Mouse (Mus musculus) liver, embryonic 14.5 days (tissue): ENCODE measurements around the gene Ripk3. TPM values are rescaled to one million over a fixed set of nuclear protein-coding genes. Genes with fewer than 3 reads are reported as not detected.
A peak's percentile ranks its signal among the peaks of the same experiment; 100 is the strongest.

Experiments used
- ATAC-seq: fragments of 200-750 bp; cut with Nextera tagmentation; 2 replicates; pipeline ENCODE4 v1.8.0; 2017; ENCODE audit warnings: moderate number of reproducible peaks, mild to moderate bottlenecking, moderate library complexity; ENCODE audit not compliant: insufficient read depth
- DNase-seq, 3 experiments: peaks; one replicate each; pipeline ENCODE4 v3.0.0-alpha.2; 2012 to 2013; ENCODE audit warnings: low read depth in 3 of 3, low spot score in 3 of 3
- H3K27ac ChIP-seq: fragments of 300-500 bp; sonication (generic); 2 replicates; pipeline ENCODE4 v1.5.1; 2014; ENCODE audit warnings: moderate library complexity, mild to moderate bottlenecking, control low read depth, inconsistent platforms
- H3K27me3 ChIP-seq: fragments of 300-500 bp; sonication (generic); 2 replicates; pipeline ENCODE4 v1.6.1; 2014; ENCODE audit warnings: mild to moderate bottlenecking, low read length, moderate library complexity; ENCODE audit not compliant: control insufficient read depth, insufficient read depth
- H3K36me3 ChIP-seq: fragments of 300-500 bp; sonication (generic); replicated peaks from 2 replicates; pipeline ENCODE4 v1.6.1; 2014; ENCODE audit warnings: low read depth; ENCODE audit not compliant: control insufficient read depth, insufficient read depth
- H3K4me1 ChIP-seq, 2 experiments: fragments of 200-500 bp in 1 of 2; fragments of 300-500 bp in 1 of 2; sonication (generic) in 1 of 2; replicated peaks; 2 replicates each; pipeline ENCODE4 v1.6.1; 2012 to 2014; ENCODE audit warnings: antibody characterized with exemption in 1 of 2, inconsistent platforms in 1 of 2, low read length in 1 of 2; ENCODE audit not compliant: control insufficient read depth in 2 of 2, insufficient read depth in 2 of 2
- H3K4me2 ChIP-seq: fragments of 300-500 bp; sonication (generic); 2 replicates; pipeline ENCODE4 v1.6.1; 2014; ENCODE audit warnings: low read depth, mild to moderate bottlenecking, control low read depth, moderate library complexity
- H3K4me3 ChIP-seq, 2 experiments: fragments of 200-500 bp in 1 of 2; fragments of 300-500 bp in 1 of 2; sonication (generic) in 1 of 2; 2 replicates each; pipeline ENCODE4 v1.5.1; 2012 to 2014; ENCODE audit warnings: low read depth in 2 of 2, low read length in 2 of 2, mild to moderate bottlenecking in 2 of 2, control low read depth in 1 of 2, inconsistent platforms in 1 of 2, moderate library complexity in 1 of 2; ENCODE audit not compliant: insufficient read depth in 1 of 2
- H3K9ac ChIP-seq: fragments of 300-500 bp; sonication (generic); replicated peaks from 2 replicates; pipeline ENCODE4 v1.6.1; 2014; ENCODE audit warnings: mild to moderate bottlenecking, control low read depth, moderate library complexity
- H3K9me3 ChIP-seq: fragments of 300-500 bp; sonication (generic); 2 replicates; pipeline ENCODE4 v1.6.1; 2016; ENCODE audit warnings: low read length, mixed read lengths; ENCODE audit not compliant: control insufficient read depth
- CTCF ChIP-seq: IDR thresholded peaks from 2 replicates; pipeline ENCODE4 v1.5.1; 2016; ENCODE audit warnings: antibody characterized with exemption, low read depth, control low read depth
- EP300 ChIP-seq: IDR thresholded peaks from 2 replicates; pipeline ENCODE4 v1.6.1; 2016; ENCODE audit warnings: antibody characterized with exemption, low read depth
- WGBS: fragments of 180-500 bp; shearing (Covaris S2); extraction: QIAGEN DNeasy Blood & Tissue Kit; methylation state at CpG from one replicate; pipeline ENCODE4 v1.1.7; 2014; ENCODE audit not compliant: insufficient replicate concordance; 5-methylcytosine and 5-hydroxymethylcytosine counted together
- polyA plus RNA-seq, 2 experiments: library from polyadenylated mRNA; depleted of rRNA in 1 of 2; stranded (reverse) in 1 of 2; unstranded in 1 of 2; fragments of >200 nt; fragmentation: Nextera tagmentation in 1 of 2; extraction: Ambion mirVana in 1 of 2; gene quantifications; 2 replicates each; pipeline versions ENCODE4 v1.2.1 to v1.2.3; 2012 to 2014

Gene Ripk3
- polyA plus RNA-seq, 2 experiments, result 15.1 to 22.0 TPM

GRCm38 (mm10) chr14:55778686-55779085, 10.0 kb downstream of the Ripk3 start:
- DNase-seq (no peak), ATAC-seq (no peak)
- Histone ChIP-seq H3K4me3 (no peak overlapping the region), H3K9ac (no peak overlapping the region), H3K27me3 (peaks cover 13% of the 10 kb centered on the region), H3K36me3 (no peaks in the 10 kb centered on the region), H3K9me3 (no peaks in the 10 kb centered on the region), H3K27ac (no peak overlapping the region), H3K4me1 (peaks cover 5 to 13% of the 10 kb centered on the region in 2 experiments; a peak in 3 of 4 replicates), H3K4me2 (no peak overlapping the region)
- TF ChIP-seq EP300, result no peak
- WGBS, result 84% methylated on average over 15 of the region's 15 CpGs

- Histone ChIP-seq H3K9me3 (no peaks in the 10 kb centered on the region), H3K4me2 (no peak overlapping the region), H3K9ac (no peak overlapping the region), H3K36me3 (no peaks in the 10 kb centered on the region), H3K27me3 (peaks cover 6% of the 10 kb centered on the region), H3K4me3 (no peak overlapping the region), H3K4me1 (peaks cover 5 to 13% of the 10 kb centered on the region in 2 experiments; a peak in 3 of 4 replicates), H3K27ac (no peak overlapping the region)
- DNase-seq (no peak), ATAC-seq (no peak)
- WGBS, result 76% methylated on average over 11 of the region's 11 CpGs
- no peak for TF ChIP-seq CTCF
- TF ChIP-seq EP300, result no peak
Observed at GRCm38 (mm10) chr14:55777806-55778205, 10.9 kb downstream of the Ripk3 start.

GRCm38 (mm10) chr14:55777176-55777575, 11.5 kb downstream of the Ripk3 start:
- DNase-seq (no peak), ATAC-seq (no peak)
- TF ChIP-seq CTCF (no peak), EP300 (no peak)
- Histone ChIP-seq H3K27me3 (no peaks in the 10 kb centered on the region; the same call in 1 of the 2 replicates), H3K36me3 (no peaks in the 10 kb centered on the region), H3K4me2 (no peak overlapping the region), H3K4me3 (no peak overlapping the region), H3K27ac (no peak overlapping the region), H3K9ac (no peak overlapping the region), H3K4me1 (peaks cover 5 to 13% of the 10 kb centered on the region in 2 experiments; a peak in 3 of 4 replicates), H3K9me3 (no peaks in the 10 kb centered on the region)
- WGBS, result 16% methylated on average over 3 of the region's 3 CpGs

GRCm38 (mm10) chr14:55776711-55777110, 12.0 kb downstream of the Ripk3 start:
- peaks cover 5 to 13% of the 10 kb centered on the region in 2 experiments; a peak in 3 of 4 replicates for H3K4me1 ChIP-seq
- H3K9ac ChIP-seq, result no peak overlapping the region
- H3K4me2 ChIP-seq, result no peak overlapping the region
- no peaks in the 10 kb centered on the region for H3K36me3 ChIP-seq
- DNase-seq, result no peak
- ATAC-seq, result no peak
- no peak overlapping the region for H3K4me3 ChIP-seq
- H3K27ac ChIP-seq, result no peak overlapping the region
- no peaks in the 10 kb centered on the region for H3K27me3 ChIP-seq
- no peaks in the 10 kb centered on the region for H3K9me3 ChIP-seq
- 42% methylated on average over 7 of the region's 7 CpGs for WGBS
- no peak for TF ChIP-seq EP300
- TF ChIP-seq CTCF, result no peak

GRCm38 (mm10) chr14:55769087-55769703, 19.5 kb downstream of the Ripk3 start:
- no peak overlapping the region for H3K4me3 ChIP-seq

More at GRCm38 (mm10) chr14:55769087-55769703, 19.5 kb downstream of the Ripk3 start:
- peak in 1 of 3 experiments; percentile 45 for DNase-seq
- peaks cover 6% of the 10 kb centered on the region; the same call in 1 of the 2 replicates for H3K27me3 ChIP-seq
- no peaks in the 10 kb centered on the region for H3K9me3 ChIP-seq
- H3K9ac ChIP-seq, result no peak overlapping the region
- peaks cover 9 to 28% of the 10 kb centered on the region in 2 experiments for H3K4me1 ChIP-seq
- peak; percentile 75 for ATAC-seq
- H3K27ac ChIP-seq, result no peak overlapping the region
- TF ChIP-seq CTCF (no peak), EP300 (peak; percentile 30; the same call in 1 of the 2 replicates)
- peak overlapping the region; percentile 32 for H3K4me2 ChIP-seq
- 26% methylated on average over 16 of the region's 16 CpGs for WGBS
- no peaks in the 10 kb centered on the region for H3K36me3 ChIP-seq
